Mouse (Mus musculus) forebrain, embryonic 11.5 days (tissue): ENCODE data around the gene Lrch1. TPM values are rescaled to one million over a fixed set of nuclear protein-coding genes. Genes with fewer than 3 reads are reported as not detected.

Experiments
- ATAC-seq: fragments of 200-750 bp; cut with Nextera tagmentation; replicated peaks from 2 replicates; pipeline ENCODE4 v1.8.0; 2017; ENCODE audit warnings: moderate TSS enrichment; ENCODE audit not compliant: low FRiP score
- DNase-seq: peaks from one replicate; pipeline ENCODE4 v3.0.0-alpha.2; 2017; ENCODE audit warnings: low spot score
- H3K27ac ChIP-seq: fragments of 300-500 bp; sonication (generic); 2 replicates; pipeline ENCODE4 v1.5.1; 2014; ENCODE audit warnings: low read depth, low read length
- H3K27me3 ChIP-seq: fragments of 300-500 bp; sonication (generic); 2 replicates; pipeline ENCODE4 v1.6.1; 2014; ENCODE audit warnings: mild to moderate bottlenecking, low read length, mixed read lengths; ENCODE audit not compliant: control insufficient read depth, insufficient read depth
- H3K36me3 ChIP-seq: fragments of 300-500 bp; sonication (generic); 2 replicates; pipeline ENCODE4 v1.6.1; 2014; ENCODE audit warnings: mild to moderate bottlenecking, low read length, moderate library complexity, mixed read lengths; ENCODE audit not compliant: control insufficient read depth, insufficient read depth
- H3K4me1 ChIP-seq: fragments of 300-500 bp; sonication (generic); replicated peaks from 2 replicates; pipeline ENCODE4 v1.6.1; 2014; ENCODE audit warnings: low read length, mixed read lengths; ENCODE audit not compliant: control insufficient read depth, insufficient read depth
- H3K4me2 ChIP-seq: fragments of 300-500 bp; sonication (generic); 2 replicates; pipeline ENCODE4 v1.6.1; 2014; ENCODE audit warnings: low read depth, mild to moderate bottlenecking, low read length, moderate library complexity, mixed read lengths; ENCODE audit not compliant: severe bottlenecking
- H3K4me3 ChIP-seq: fragments of 300-500 bp; sonication (generic); 2 replicates; pipeline ENCODE4 v1.5.1; 2014; ENCODE audit warnings: low read depth, low read length
- H3K9ac ChIP-seq: fragments of 300-500 bp; sonication (generic); 2 replicates; pipeline ENCODE4 v1.6.1; 2014; ENCODE audit warnings: low read length
- H3K9me3 ChIP-seq: fragments of 300-500 bp; sonication (generic); 2 replicates; pipeline ENCODE4 v1.6.1; 2016; ENCODE audit warnings: low read length, mixed read lengths; ENCODE audit not compliant: control insufficient read depth
- WGBS: fragments of 180-500 bp; shearing (Covaris S2); extraction: QIAGEN DNeasy Blood & Tissue Kit; methylation state at CpG from one replicate; pipeline ENCODE4 v1.1.7; 2014; 5-methylcytosine and 5-hydroxymethylcytosine counted together
- polyA plus RNA-seq: library from polyadenylated mRNA; unstranded; fragments of >200 nt; fragmentation: Nextera tagmentation; extraction: Ambion mirVana; gene quantifications from 2 replicates; pipeline ENCODE4 v1.2.1, GENCODE M21; 2014

The Lrch1 gene
- polyA plus RNA-seq, 1 experiment from 2014 or later, result 8.5 TPM

GRCm38 (mm10) chr14:74943581-74944117 is 4.0 kb downstream of the Lrch1 start:
- Histone ChIP-seq H3K27ac (no peak overlapping the region), H3K4me2 (no peak overlapping the region), H3K9ac (no peak overlapping the region), H3K27me3 (no peaks in the 10 kb centered on the region), H3K4me1 (peaks cover 2% of the 10 kb centered on the region; the same call in 1 of the 2 replicates), H3K9me3 (no peaks in the 10 kb centered on the region), H3K36me3 (no peaks in the 10 kb centered on the region), H3K4me3 (no peak overlapping the region)
- ATAC-seq, result no peak
- no peak for DNase-seq
- 91% methylated on average over 6 of the region's 6 CpGs for WGBS

GRCm38 (mm10) chr14:74943024-74943423 is 4.7 kb downstream of the Lrch1 start:
- WGBS, result 86% methylated on average over 8 of the region's 8 CpGs
- H3K9ac ChIP-seq, result no peak overlapping the region
- no peak for DNase-seq
- H3K36me3 ChIP-seq, result no peaks in the 10 kb centered on the region
- no peak overlapping the region for H3K4me3 ChIP-seq
- H3K27ac ChIP-seq, result no peak overlapping the region
- H3K27me3 ChIP-seq, result no peaks in the 10 kb centered on the region
- ATAC-seq, result no peak
- no peak overlapping the region for H3K4me2 ChIP-seq
- peaks cover 2% of the 10 kb centered on the region; the same call in 1 of the 2 replicates for H3K4me1 ChIP-seq
- no peaks in the 10 kb centered on the region for H3K9me3 ChIP-seq

GRCm38 (mm10) chr14:74941591-74941990 is 6.1 kb downstream of the Lrch1 start:
- WGBS, result 81% methylated on average over 7 of the region's 7 CpGs
- Histone ChIP-seq H3K36me3 (no peaks in the 10 kb centered on the region), H3K27me3 (no peaks in the 10 kb centered on the region), H3K9me3 (no peaks in the 10 kb centered on the region), H3K4me2 (no peak overlapping the region), H3K4me3 (no peak overlapping the region), H3K9ac (no peak overlapping the region), H3K27ac (no peak overlapping the region), H3K4me1 (peaks cover 2% of the 10 kb centered on the region; the same call in 1 of the 2 replicates)
- ATAC-seq, result no peak
- DNase-seq, result no peak

- Histone ChIP-seq H3K36me3 (no peaks in the 10 kb centered on the region), H3K9me3 (no peaks in the 10 kb centered on the region), H3K27me3 (no peaks in the 10 kb centered on the region), H3K9ac (no peak overlapping the region), H3K4me3 (no peak overlapping the region), H3K4me1 (no peaks in the 10 kb centered on the region), H3K27ac (no peak overlapping the region), H3K4me2 (no peak overlapping the region)
- WGBS, result 89% methylated on average over 4 of the region's 4 CpGs
- no peak for ATAC-seq
- no peak for DNase-seq
Measured at GRCm38 (mm10) chr14:74940741-74941140, 6.9 kb downstream of the Lrch1 start.

- no peak overlapping the region for H3K27ac ChIP-seq
- H3K9me3 ChIP-seq, result no peaks in the 10 kb centered on the region
- H3K9ac ChIP-seq, result no peak overlapping the region
- H3K27me3 ChIP-seq, result no peaks in the 10 kb centered on the region
- H3K4me3 ChIP-seq, result no peak overlapping the region
- 74% methylated on average over 9 of the region's 9 CpGs for WGBS
- H3K36me3 ChIP-seq, result no peaks in the 10 kb centered on the region
- no peaks in the 10 kb centered on the region for H3K4me1 ChIP-seq
- no peak overlapping the region for H3K4me2 ChIP-seq
- ATAC-seq, result no peak
- DNase-seq, result no peak
Measured at GRCm38 (mm10) chr14:74939355-74939754, 8.3 kb downstream of the Lrch1 start.

- Histone ChIP-seq H3K27me3 (no peaks in the 10 kb centered on the region), H3K4me3 (no peak overlapping the region), H3K36me3 (no peaks in the 10 kb centered on the region), H3K4me1 (no peaks in the 10 kb centered on the region), H3K9ac (no peak overlapping the region), H3K27ac (no peak overlapping the region), H3K9me3 (no peaks in the 10 kb centered on the region), H3K4me2 (no peak overlapping the region)
- ATAC-seq (no peak), DNase-seq (no peak)
- WGBS, result 85% methylated on average over 3 of the region's 3 CpGs
Measured at GRCm38 (mm10) chr14:74938896-74939295, 8.8 kb downstream of the Lrch1 start.

GRCm38 (mm10) chr14:74936557-74937261 is 11.0 kb downstream of the Lrch1 start:
- ATAC-seq, result no peak
- Histone ChIP-seq H3K9ac (no peak overlapping the region), H3K4me2 (no peak overlapping the region)

GRCm38 (mm10) chr14:74935111-74935510 is 12.6 kb downstream of the Lrch1 start:
- H3K4me1 ChIP-seq, result no peaks in the 10 kb centered on the region
- DNase-seq, result no peak
- no peaks in the 10 kb centered on the region for H3K9me3 ChIP-seq
- H3K4me3 ChIP-seq, result no peak overlapping the region
- H3K27me3 ChIP-seq, result no peaks in the 10 kb centered on the region
- WGBS, result 91% methylated on average over 6 of the region's 6 CpGs
- ATAC-seq, result no peak
- no peak overlapping the region for H3K27ac ChIP-seq
- H3K36me3 ChIP-seq, result no peaks in the 10 kb centered on the region
- H3K4me2 ChIP-seq, result no peak overlapping the region
- H3K9ac ChIP-seq, result no peak overlapping the region

More at GRCm38 (mm10) chr14:74936557-74937261, 11.0 kb downstream of the Lrch1 start:
- H3K27ac ChIP-seq, result no peak overlapping the region
- H3K4me3 ChIP-seq, result no peak overlapping the region
- H3K27me3 ChIP-seq, result no peaks in the 10 kb centered on the region
- WGBS, result 90% methylated on average over 2 of the region's 2 CpGs
- no peaks in the 10 kb centered on the region for H3K9me3 ChIP-seq
- H3K36me3 ChIP-seq, result no peaks in the 10 kb centered on the region
- DNase-seq, result no peak
- H3K4me1 ChIP-seq, result no peaks in the 10 kb centered on the region
